Mouse (Mus musculus) megakaryocyte-erythroid progenitor cell, adult 5 weeks (primary cell): ENCODE results near the gene Lipo2. TPM values are rescaled to one million over a fixed set of nuclear protein-coding genes. Genes with fewer than 3 reads are reported as not detected.

Experiments used
- polyA plus RNA-seq: library from polyadenylated mRNA; stranded (reverse); fragments of >175 nt; gene quantifications from 2 replicates; pipeline ENCODE4 v1.2.3, GENCODE M21; 2012

Gene Lipo2
- polyA plus RNA-seq: not detected in 2 replicates

GRCm38 (mm10) chr19:33751259-33751658, at the start of gene Lipo2:
TSS of gene Lipo2 (minus strand) at chr19:33751359.

GRCm38 (mm10) chr19:33787359-33787758, 36.2 kb upstream of the Lipo2 start, which contains the start of gene Lipo1:
TSS of gene Lipo1 (minus strand) at chr19:33787459.

GRCm38 (mm10) chr19:33761287-33762086, 10.3 kb upstream of the Lipo2 start, which contains the start of gene Lipo3:
TSS of gene Lipo3 (minus strand) at chr19:33761951.

Other genes with a start within 250 kb of the Lipo2 start
- gene Lipo4, start 233.6 kb downstream of the Lipo2 start, polyA plus RNA-seq: not detected in 2 replicates
- not detected in 2 replicates for gene Gm8978, start 126.1 kb downstream of the Lipo2 start, polyA plus RNA-seq
- 3.4 and 3.8 TPM in 2 replicates for gene Lipo3, start 10.6 kb upstream of the Lipo2 start, polyA plus RNA-seq
- not detected in 2 replicates for gene Lipo1, start 36.1 kb upstream of the Lipo2 start, polyA plus RNA-seq
- gene Lipf, start 209.8 kb upstream of the Lipo2 start, polyA plus RNA-seq: not detected in 2 replicates